Mouse (Mus musculus) spleen, adult 18-20 months (tissue): ENCODE data around the gene Cntnap1.
A peak's percentile ranks its signal among the peaks of the same experiment; 100 is the strongest.
"Not testable (repeated sequence)": the region's sequence is repeated elsewhere in the genome, so short reads cannot be mapped to it uniquely, and the experiment has no call there.

Experiments used
- DNase-seq, 2 experiments: peaks; one replicate each; pipeline ENCODE4 v3.0.0; 2022; ENCODE audit warnings: mixed read lengths in 2 of 2

Cntnap1 gene

DNA sequence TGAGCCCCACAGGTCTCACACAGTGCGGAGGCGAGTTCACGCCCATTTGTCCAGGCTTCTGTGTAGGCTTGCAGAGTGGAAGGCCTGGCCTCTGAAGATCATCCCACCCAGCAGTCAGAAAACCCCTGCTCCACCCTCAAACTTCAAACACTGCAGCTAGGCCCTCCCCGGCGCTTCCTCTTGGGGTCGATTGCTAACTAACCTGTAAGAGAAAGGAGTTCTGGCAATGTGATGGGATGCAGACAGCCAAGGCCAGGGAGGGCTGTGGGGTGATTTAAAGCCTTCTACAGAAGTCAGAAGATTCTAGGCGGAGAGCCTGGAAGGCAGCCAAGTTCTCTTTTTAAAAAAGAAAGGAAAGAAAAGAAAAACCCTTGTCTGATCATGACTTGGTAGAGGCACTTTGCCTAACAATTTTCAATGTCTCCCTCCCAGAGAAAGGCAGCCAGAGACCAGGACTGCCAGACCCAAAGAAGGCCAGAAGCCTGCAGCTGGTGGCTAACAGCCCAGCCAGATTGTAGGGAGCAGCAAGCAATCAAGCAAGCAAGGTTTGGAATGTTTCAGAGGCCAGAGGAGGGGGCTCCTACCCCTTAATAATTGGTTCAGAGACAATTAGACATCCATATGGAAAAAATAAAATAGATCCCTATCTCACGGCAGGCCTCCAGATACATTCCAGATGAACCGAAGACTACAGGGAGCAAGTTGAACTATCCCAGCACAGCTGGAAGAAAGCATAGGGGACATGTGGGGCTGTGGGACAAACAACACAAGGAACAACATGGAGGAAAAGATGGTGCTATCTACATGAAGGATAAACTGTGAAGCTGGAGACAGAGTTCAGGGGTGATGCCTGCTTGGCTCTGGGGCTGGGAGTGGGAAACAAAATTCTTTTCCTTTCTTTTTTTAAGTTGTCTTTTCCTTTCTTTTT is 20.9 kb upstream of the Cntnap1 start:
- no peak for DNase-seq

DNA sequence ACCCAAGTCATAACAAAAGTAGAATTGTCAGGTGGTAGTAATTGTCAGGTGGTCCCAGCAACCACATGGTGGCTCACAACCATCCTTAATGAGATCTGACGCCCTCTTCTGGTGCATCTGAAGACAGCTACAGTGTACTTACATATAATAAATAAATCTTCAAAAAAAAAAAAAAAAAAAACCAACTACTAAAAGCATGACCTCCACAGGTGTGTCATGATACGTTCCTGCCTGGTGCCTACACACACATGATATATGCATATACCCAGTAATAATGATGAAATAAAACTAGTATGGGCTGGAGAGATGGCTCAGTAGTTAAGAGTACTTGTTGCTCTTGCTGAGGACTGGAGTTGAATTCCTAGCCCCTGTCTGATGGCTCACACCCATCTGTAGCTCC is 19.3 kb upstream of the Cntnap1 start:
- no peak for DNase-seq

DNA sequence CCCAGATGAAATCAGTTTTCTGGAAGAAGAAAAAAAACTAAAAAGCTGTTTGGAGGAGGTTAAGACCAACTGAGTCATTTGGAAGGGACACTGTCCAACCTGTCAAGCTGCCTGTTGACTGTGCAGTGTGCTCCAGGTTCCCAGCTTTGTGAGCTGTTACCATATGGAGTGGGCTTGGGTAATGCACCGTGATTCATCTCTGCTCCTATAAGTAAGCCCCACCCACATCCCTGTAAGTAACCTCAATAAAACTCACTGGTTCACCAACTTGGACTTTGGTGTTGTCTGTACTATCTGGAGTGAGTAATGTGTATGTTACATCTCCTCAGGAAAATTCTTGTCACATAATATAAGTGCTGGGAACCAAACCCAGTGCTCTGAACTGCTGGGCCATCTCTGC is 17.5 kb upstream of the Cntnap1 start:
- DNase-seq: no peak

DNA sequence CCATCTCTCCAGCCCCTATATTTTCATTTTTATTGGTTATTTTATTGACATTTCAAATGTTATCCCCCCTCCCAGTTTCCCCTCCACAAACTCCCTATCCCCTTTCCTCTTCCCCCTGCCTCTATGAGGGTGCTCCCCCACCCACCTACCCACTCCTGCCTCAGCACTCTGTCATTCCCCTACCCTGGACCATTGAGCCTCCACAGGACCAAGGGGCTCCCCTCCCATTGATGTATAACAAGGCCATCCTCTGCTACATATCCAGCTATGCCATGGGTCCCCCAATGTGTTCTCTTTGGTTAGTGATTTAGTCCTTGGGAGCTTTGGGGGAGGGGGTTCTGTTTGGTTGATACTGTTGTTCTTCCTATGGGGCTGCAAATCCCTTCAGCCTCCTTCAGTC is 15.7 kb upstream of the Cntnap1 start:
- DNase-seq: no peak

DNA sequence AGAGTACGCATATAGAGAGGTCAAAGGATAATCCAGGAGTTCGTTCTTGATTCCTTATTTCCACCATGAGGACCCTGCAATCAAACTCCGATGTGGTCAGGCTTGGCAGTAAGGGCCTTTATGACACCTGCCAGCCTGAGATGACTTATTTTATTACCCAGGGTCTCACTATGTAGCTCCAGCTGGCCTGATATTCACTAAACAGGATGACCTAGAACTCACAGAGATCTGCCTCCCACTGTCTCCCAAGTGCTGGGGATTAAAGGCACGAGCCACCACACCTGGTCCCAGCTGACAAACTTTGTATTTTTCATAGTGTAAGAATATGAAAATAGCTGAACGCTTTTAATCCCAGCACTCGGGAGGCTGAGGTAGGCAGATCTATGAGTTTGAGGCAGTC is 15.2 kb upstream of the Cntnap1 start:
- DNase-seq: no peak

DNA sequence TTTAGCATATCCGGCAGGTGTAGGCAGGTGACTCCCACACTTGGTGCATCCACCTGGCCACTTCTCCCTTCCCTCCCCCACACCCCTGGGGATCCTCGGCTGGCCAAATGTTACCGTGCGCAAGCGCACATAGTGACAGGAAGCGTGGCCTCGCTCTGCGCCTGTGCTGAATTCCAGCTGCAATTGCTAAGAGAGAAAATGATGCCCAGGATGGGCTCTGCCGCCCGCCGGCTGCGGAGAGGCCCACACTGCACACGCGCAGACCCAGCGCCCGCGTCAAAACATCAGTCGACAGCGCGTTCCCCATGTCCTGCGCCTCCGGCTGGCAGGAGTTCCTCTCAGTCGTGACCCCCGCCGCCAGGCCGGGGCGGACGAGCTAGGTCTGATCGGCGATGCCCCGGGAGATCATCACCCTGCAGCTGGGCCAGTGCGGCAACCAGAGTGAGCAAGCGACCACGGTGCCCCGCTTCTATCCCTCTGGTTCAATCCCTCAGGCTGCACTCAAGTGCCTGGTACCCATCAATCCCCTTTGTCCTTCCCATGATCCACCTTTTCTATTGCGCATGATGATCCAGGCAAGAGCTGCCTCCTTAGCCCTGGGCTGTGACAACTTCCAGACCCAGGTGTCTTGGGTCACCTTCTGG is 14.5 kb upstream of the Cntnap1 start, which contains the start of gene Tubg2:
Gene Tubg2 (plus strand): TSS at position 180 of the 644 bp plus-strand sequence.
- DNase-seq: peak; percentile 65 to 66

DNA sequence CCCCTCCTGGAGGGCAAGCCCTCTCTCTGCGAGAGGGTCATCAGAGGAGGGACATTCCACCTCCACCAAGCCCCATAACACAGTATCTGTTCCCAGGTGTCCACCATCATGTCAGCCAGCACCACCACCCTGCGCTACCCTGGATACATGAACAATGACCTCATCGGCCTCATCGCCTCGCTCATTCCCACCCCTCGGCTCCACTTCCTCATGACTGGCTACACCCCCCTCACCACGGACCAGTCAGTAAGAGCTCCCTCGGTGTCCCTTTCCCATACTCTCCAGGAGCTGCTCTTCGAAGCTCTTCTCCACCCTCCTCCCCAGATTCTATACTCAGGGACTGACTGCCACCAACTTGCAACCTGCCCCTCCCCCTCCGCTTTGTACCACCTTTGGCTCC is 10.2 kb upstream of the Cntnap1 start:
- not testable (repeated sequence) for DNase-seq

DNA sequence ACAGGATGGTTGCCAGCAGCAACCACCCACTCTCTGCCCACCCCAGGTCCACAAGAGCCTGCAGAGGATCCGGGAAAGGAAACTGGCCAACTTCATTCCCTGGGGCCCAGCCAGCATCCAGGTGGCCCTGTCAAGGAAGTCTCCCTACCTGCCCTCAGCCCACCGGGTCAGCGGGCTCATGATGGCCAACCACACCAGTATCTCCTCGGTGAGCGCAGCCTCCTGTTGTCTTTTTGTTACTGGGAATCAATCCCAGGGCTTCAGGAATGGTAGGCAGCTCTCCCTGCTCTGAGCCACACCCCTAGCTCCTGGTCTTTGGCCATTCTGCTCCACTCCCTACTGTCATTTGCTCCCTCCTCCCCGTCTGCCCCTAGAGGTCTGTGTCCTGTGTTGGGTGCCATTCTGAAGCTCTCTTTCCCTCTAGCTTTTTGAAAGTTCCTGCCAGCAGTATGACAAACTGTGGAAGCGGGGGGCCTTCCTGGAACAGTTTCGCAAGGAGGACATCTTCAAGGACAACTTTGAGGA is 9.3 kb upstream of the Cntnap1 start:
- DNase-seq: not testable (repeated sequence)

DNA sequence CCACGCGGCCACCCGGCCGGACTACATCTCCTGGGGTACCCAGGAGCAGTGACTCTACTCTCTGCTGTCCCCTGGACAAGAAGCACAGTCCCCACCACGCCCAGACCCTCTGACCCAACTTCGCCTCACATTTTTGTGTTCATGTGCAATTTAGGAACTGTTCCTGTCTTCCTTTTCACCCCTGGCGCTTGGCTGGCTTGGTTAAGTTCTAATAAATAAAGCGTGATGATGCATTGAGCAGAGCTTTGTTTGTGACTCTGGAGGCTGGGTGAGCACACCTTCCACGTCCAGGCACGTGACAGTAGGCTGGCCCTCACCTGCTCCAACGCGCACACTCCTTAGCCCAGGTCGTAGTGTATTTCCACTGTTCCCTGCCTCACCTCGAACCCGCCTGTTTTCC is 8.8 kb upstream of the Cntnap1 start:
- DNase-seq: no peak

DNA sequence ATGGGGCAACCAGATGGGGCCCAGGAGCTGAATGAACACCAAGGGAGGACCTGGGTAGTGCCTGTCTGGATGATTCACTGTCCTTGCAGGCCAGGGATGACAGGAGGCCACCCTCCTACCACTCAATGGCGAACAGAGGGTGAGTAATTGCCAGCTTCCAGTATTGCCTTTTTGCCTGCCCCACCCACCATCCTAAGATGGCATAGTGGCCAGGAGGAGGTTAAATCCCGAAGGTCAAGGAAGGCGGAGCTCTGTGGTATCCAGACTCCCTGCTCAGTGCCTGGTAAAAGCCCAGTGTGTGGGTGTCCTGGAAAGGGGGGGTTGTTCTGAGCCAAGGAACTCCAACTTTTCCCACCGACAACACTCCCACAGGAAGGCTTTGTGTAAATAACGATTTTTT is 8.0 kb upstream of the Cntnap1 start:
- DNase-seq: no peak

DNA sequence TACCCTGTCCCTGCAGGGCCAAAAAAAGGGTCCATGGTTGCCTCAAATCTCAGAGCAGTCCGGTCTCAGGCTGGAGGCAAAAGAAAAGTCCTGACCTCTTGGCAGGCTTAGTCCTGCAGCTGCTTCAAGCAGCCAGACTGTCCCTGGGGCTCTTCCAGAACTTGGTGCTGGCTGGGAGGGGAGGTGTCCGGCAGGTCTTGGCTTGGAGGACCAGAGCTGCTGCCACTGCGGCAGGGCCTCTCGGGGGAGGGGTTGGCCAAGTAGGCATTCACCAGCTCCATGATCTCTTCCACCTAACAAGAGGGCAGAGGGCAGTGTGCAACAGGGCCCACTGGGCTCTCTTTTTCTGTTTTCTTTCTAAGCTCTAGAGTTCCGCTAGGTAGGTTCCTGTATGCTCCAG is 7.6 kb upstream of the Cntnap1 start:
- DNase-seq: no peak

DNA sequence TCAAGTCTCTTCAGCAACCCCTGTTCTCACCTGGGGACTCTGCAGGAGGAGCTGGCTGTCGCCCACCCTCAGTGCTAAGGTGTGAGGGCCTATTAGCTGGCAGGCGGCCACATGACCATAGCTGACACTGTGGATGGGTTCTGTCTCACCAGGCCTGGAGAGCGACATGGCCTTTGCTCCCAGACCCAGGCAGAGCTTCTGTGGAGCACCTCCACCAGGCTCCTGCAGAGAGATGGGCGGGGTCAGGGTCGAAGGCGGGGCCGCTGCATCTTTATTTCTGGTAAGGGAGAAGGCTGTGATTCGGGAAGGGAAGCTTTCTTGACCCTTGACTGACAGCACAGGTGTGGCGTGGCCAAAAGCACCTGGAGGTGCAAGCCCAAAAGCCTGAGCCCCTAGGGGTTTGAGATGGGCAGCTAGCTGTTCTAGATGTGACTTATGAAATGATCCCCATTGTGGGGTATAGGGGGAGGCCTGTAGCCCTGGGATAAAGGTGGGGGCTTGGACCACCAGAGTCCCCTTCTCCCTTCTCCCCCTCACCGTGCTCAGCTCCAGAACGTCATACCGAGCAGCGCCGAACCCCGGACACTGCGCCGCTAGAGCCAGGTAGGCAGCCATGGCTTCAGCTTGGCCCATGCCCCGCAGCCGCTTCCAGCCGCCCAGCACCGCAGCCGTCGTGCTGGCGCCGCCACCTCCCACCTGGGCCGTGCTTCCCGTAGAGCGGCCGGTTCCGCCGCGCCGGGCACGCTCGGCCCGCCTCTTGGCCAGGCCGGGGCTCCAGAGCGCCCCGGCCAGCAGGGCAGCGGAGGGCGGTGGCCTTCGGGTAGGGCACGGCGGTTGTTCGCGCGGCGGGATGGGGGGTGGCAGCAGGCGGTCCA is 6.6 kb upstream of the Cntnap1 start:
- no peak for DNase-seq

DNA sequence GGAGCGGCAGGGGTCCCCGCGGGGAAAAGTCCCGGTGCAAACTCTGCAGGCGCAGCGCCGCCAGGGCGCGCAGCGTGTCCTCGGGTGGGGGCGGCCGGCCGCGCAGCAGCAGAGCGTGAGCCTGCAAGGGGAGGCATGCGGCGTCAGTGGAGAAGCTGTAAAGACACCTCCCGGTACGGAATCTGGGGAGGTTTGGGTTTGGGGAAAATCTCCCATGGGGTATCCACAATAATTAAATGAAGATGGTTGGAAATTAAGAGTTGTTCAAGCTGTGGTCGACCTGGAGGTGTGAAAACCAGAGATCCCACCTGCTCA is 6.0 kb upstream of the Cntnap1 start:
- DNase-seq: no peak

DNA sequence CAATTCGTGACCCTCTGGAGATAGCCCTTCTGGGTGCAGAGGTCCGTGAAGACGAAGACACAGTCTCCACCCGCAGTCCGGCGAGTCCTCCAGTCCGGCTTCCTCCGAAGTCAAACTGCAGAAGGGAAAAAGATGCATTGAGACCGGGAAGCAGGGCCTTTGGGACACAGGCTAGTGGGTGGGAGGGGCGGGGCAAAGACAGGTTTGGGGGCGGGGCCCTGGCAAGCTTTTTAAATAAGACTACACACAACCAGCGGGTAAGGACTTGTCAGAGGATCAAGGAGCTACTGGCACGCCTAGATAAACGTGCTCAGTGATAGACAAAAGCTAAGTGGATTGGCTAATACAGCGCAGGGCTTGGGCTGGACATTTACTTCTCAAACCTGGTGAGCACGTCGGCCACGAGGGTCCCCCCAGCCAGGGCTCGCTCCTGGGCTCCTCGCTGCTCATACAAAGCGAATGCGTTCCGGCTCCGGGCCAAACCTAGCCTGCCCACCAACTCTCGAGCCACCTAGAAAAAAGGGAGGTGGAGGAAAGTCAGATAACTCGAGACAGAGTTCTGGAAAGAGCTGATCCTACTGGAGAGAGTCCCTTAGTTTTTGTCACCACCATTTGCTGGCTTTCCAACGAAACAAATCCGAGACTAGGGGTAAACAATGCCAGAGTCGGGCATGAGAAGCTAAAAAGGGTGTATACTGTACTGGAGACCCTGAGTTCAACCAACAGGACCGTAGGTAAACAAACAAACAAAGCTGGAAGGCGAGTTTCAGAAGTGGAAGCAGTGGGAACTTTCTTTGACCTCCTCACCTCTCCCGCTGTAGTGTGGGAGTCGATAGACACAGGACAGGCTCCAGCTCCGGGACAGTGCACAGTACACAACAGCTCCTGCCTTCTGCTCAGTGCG is 5.4 kb upstream of the Cntnap1 start:
- DNase-seq: no peak

DNA sequence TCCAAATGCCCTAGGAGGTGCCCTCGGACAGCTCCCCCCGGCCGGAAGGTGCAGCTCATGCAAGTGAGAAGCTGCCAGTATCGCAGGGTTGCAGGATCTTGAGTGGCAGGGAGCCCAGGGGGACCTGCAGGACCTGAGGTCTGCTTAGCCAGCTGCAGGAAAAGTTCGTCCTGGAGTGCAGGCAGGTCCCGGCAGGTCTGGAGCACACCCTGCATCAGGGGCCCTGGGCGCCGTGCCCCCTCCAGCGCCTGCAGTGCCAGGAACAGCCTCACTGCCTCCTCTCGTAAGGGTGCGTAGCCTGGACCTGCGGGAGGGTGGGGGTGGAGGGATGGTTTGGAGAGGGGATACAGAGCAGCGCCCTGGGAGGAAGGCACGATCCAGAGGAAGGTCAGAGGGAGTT is 4.0 kb upstream of the Cntnap1 start:
- no peak for DNase-seq

DNA sequence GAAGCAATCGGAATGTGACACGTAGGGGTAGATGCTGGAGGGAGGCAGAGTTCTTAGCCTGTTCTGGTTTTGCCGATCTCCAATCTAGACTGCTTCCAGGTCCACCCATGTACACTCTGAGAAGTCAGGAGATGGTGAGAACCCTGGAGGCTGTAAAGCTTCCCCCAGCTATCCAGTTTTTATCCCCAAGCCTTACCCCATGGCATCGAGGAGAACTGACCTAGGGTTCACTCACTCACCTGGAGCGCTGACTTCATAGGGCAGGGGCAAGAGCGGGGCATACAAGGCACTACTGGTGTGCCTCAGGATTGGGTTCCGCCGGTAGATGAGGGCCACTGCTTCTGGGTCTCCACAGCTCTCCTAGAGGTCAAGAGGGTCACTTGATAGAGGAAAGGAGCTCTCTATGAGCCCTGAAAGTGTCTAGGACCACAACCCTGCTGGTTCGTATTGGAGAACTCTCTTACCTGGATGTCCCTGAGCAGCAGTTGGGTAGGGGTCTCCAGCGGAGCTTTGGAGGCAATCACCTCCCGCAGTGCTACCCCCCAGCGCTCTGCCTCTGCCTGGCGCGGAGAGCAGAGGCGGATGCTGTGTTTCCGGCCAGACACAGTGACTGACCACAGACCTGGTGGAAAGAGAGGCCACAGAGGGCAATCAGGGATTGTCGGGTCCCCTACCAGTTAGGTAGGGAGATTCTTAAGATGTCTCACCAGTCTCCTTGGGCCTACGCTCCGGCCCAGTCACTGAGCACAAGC is 2.9 kb upstream of the Cntnap1 start:
- DNase-seq: no peak

DNA sequence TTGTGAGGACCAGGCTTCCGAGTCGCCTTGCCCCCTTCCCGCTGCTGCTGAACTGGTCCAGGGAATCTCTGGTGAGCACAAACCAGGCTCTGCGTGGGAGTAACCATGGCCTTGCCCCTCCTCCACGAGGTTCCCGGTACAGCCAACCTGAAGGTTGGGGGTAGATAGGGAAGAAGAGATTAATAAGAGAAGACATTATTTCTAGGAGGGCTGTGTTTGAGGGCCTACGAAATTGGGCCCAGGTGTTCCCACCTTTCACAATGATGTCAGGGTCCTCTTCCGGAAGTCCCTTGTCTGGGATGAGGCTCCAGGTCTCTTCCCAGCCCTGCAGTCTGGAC is 2.4 kb upstream of the Cntnap1 start:
- DNase-seq: no peak

DNA sequence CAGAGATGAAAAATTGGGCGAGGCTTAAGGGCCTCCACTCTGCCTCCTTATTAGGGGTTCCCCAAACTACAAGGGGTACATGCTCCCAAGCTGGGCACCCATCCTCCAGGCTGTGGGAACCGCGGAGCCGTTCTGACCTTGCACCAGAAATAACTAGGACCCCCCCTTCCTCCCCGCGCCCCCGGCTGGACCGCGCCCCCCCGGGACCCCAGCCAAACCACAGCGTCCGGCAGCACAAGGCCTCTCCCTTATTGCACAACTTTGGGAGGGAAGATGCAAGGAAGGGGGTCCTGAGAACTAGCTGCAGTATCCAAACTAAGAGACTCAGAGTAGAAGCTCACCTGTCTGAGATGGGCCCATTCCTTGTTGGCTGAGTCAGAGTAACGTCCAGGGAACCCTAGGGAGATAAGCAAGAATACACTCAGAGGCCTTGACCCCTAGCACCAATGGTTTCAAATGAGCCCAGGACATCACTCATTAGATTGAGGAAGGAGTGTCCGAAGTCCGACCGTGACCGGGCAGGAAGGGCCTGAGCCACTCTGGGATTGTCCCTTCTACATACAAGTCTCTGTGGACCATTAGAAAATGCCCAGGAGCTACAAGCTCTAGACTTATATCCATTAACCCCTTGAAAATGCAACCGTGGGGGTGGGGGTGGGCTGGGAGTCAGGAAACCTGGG is 1.9 kb upstream of the Cntnap1 start:
- DNase-seq: no peak

DNA sequence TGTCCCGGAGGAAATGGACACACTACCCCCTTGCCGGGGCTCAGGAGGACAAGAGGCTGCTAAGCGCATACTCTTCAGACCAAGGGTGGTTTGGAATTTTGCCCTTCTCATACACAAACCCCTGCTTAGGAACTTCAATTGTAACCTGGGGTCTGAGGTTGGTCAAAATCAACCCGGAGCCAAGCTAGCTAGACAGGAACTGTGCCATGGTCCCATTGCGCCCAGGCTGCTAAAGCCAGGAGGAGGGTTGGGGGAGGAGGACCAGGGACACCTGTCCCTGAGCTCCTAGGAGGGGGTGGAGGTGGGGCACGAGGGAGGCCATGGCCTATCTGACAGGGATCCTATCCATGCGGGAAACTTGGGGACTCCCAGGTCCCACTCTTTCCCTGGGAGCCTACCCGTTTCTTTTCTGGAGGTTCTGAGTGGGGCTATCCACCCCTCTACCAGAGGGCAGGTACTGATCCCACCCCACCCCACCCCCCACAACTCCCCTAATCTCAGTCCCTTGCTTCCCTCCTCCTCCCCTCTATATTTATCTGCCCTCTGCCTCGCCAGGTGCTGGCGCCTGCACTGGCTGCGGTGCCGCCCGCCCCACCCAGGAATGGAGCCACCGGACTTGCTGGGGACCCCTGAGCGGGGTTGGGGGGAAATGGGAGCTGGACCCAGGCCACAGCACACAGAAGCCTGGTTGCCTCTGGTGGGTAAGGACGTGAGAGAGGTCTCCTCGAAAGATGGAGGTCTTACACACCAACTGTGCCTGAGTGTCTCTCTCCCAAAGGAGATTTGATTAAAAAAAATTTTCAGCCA is 819 bp upstream of the Cntnap1 start:
- no peak for DNase-seq
